Mouse (Mus musculus) large intestine, adult 2 months (tissue): ENCODE measurements around the gene Pitpnm1. TPM values are rescaled to one million over a fixed set of nuclear protein-coding genes. Genes with fewer than 3 reads are reported as not detected.
"Not testable (repeated sequence)": the region's sequence is repeated elsewhere in the genome, so short reads cannot be mapped to it uniquely, and the experiment has no call there.

Source experiments
- DNase-seq: peaks from one replicate; pipeline ENCODE4 v3.0.0-alpha.2; 2012; ENCODE audit warnings: low read depth, low spot score
- WGBS: fragments of 180-500 bp; shearing (Covaris S2); methylation state at CpG from one replicate; pipeline ENCODE4 v1.1.7; 2018; 5-methylcytosine and 5-hydroxymethylcytosine counted together
- polyA plus RNA-seq: library from polyadenylated mRNA; depleted of rRNA; stranded (reverse); fragments of >200 nt; gene quantifications from 2 replicates; pipeline ENCODE4 v1.2.3, GENCODE M21; 2012; rRNA removed

Gene Pitpnm1
- polyA plus RNA-seq = 114 and 145 TPM in 2 replicates

GRCm38 (mm10) chr19:4099837-4100717, at the start of gene Pitpnm1:
TSS of gene Pitpnm1 (plus strand) at chr19:4099998.
- WGBS = 1% methylated on average over 53 of the region's 53 CpGs
- DNase-seq = no peak

- WGBS = 97% methylated on average over 5 of the region's 5 CpGs
- DNase-seq = no peak
Observed at GRCm38 (mm10) chr19:4051016-4051415, 48.8 kb upstream of the Pitpnm1 start.

GRCm38 (mm10) chr19:4051741-4052515, 47.9 kb upstream of the Pitpnm1 start:
- 55% methylated on average over 10 of the region's 10 CpGs for WGBS
- no peak for DNase-seq

- 70% methylated on average over 5 of the region's 5 CpGs for WGBS
- DNase-seq = no peak
Observed at GRCm38 (mm10) chr19:4052516-4053030, 47.2 kb upstream of the Pitpnm1 start.

GRCm38 (mm10) chr19:4054613-4055012, 45.2 kb upstream of the Pitpnm1 start:
- WGBS = 87% methylated on average over 5 of the region's 5 CpGs
- DNase-seq = no peak

GRCm38 (mm10) chr19:4055216-4055946, 44.4 kb upstream of the Pitpnm1 start:
- DNase-seq = no peak
- WGBS = 29% methylated on average over 8 of the region's 8 CpGs

- no peak for DNase-seq
- WGBS = 34% methylated on average over 15 of the region's 15 CpGs
Observed at GRCm38 (mm10) chr19:4055947-4056693, 43.7 kb upstream of the Pitpnm1 start.

GRCm38 (mm10) chr19:4056727-4057126, 43.1 kb upstream of the Pitpnm1 start:
- DNase-seq = no peak
- 58% methylated on average over 4 of the region's 4 CpGs for WGBS

GRCm38 (mm10) chr19:4057389-4057788, 42.4 kb upstream of the Pitpnm1 start:
- no peak for DNase-seq
- 83% methylated on average over 13 of the region's 13 CpGs for WGBS

- no peak for DNase-seq
- WGBS = 98% methylated on average over 7 of the region's 7 CpGs
Observed at GRCm38 (mm10) chr19:4057962-4058361, 41.8 kb upstream of the Pitpnm1 start.

- WGBS = 91% methylated on average over 5 of the region's 5 CpGs
- DNase-seq = no peak
Observed at GRCm38 (mm10) chr19:4058581-4058980, 41.2 kb upstream of the Pitpnm1 start.

GRCm38 (mm10) chr19:4059069-4059740, 40.6 kb upstream of the Pitpnm1 start, which contains the start of gene Gstp3:
TSS of gene Gstp3 (minus strand) at chr19:4059569.
- DNase-seq = no peak
- 31% methylated on average over 15 of the region's 15 CpGs for WGBS

GRCm38 (mm10) chr19:4060044-4060898, 39.5 kb upstream of the Pitpnm1 start:
- 81% methylated on average over 8 of the region's 8 CpGs for WGBS
- not testable (repeated sequence) for DNase-seq

- WGBS = 83% methylated on average over 6 of the region's 6 CpGs
- DNase-seq = no peak
Observed at GRCm38 (mm10) chr19:4060899-4061465, 38.8 kb upstream of the Pitpnm1 start.

GRCm38 (mm10) chr19:4063357-4063756, 36.4 kb upstream of the Pitpnm1 start:
- not testable (repeated sequence) for DNase-seq
- WGBS = 33% methylated on average over 4 of the region's 4 CpGs

GRCm38 (mm10) chr19:4064501-4064900, 35.3 kb upstream of the Pitpnm1 start:
- WGBS = 0% methylated on average over 7 of the region's 11 CpGs
- DNase-seq = not testable (repeated sequence)

GRCm38 (mm10) chr19:4066280-4066679, 33.5 kb upstream of the Pitpnm1 start:
- no peak for DNase-seq
- WGBS = 48% methylated on average over 6 of the region's 6 CpGs
